Mouse (Mus musculus): ENCODE data around the gene Kxd1.

Gene Kxd1

DNA sequence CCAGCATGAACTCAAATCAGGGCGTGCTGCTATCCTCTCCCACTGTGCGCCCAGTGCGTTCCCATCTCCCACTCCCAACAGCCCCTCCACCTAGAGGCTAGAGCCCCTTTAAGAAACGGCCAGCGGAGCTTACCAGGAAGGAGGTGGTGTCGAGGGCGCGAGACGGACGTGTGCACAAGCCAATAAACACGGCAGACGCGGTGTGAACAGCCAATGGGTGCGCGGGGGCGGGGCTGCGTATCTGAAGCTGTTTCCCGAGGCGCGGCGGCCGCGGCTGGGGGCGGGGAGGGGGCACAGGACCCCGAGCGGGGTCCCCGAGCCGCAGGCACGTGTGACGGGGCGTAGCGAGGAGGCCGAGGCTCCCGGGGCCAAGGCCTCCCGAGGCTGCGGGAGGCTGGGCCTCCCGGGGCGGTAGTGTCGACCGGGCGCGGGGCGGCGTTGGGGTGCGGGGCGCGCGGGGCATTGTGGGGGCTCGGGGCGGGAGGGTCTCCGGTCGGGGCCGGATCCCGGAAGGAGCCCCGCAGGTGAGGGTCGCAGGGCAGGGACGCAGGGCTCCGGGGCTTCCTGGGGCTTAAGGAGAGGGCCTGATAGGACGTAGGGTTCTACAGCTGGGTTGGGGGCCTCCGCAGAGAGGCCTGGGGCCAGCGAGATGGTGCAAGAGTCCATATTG lies at the start of gene Kxd1, which contains the start of gene Fkbp8:
Gene Kxd1 (minus strand): TSS at position 445 of the 670 bp plus-strand sequence.
Gene Fkbp8 (plus strand): TSS at position 213 of the 670 bp plus-strand sequence.
- DNase-seq = peak; percentile 98

DNA sequence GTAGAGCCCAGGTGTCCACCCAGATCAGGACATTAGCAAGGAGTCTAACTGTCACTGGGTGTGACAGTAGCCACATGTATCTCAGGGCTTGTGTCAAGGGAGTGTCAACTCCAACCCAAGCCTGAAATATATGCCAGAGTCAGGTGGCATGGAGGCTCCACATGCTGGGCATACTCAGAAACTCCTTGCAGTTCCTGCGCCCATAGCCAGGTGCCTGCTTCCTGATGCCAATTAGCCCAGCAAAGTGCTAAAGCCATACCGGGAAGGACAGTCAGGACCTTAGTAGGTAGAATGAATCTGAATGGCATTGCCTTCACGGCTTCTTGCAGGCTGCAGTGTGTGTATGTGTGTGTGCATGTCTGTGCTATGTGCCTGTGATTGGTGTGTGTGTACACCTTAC lies 49.5 kb upstream of the Kxd1 start:
- no peak for DNase-seq

DNA sequence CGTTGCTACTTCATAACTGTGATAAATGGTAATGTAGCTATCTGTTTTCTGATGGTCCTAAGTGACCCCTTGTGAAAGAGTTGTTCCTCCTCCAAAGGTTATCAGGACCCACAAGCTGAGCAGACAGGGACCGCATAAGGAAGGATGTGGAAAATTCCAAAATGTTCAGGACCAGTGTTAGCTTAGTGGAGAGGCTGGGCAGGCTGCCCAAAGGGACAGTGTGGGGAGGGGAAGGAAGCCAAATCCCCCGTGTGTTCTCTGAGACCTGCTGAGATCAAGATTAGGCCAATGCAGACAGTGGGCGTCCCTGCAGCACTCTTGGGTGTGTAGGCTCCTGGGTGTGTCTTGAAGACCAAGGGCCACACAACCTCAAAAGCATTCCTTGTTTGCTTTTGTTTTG lies 47.2 kb upstream of the Kxd1 start:
- DNase-seq = no peak

DNA sequence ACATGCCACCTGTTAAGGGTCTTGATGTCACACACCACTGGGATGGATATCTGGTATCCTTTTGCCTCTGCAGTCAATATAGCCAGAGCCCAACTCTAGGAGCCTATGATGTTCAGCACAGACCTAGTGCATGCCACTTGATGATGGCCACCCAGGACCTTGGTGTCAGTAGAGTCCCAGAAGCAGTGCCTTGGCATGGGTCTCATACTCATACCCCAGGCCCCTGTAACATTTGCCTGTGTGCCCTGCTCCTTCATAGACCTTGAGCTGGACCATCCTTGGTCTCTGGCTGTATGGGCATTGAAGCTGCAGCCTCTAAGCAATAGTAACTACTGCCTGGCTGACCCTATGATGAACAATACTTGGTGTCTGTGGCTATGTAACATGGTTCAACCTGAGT lies 46.5 kb upstream of the Kxd1 start:
- no peak for DNase-seq

DNA sequence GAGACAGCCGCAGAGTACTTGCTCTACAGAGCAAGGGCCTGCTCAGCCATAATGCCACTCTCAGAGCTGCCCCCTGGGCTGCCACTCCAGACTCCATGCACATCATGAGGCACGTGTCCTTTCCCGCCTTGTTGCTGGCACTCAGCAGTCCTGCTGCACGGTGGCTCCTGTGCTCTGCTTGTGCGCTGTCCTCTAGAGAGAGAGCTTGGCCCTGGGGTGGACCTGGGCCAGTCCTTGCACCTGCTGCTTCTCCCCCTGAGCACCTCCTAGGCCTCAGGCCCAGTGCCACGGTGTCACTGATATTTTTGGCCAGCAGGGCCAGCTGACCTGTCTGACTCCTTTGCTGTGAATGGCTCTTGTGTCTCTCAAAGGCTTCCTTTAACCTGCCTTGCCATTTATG lies 43.2 kb upstream of the Kxd1 start:
- DNase-seq = no peak

DNA sequence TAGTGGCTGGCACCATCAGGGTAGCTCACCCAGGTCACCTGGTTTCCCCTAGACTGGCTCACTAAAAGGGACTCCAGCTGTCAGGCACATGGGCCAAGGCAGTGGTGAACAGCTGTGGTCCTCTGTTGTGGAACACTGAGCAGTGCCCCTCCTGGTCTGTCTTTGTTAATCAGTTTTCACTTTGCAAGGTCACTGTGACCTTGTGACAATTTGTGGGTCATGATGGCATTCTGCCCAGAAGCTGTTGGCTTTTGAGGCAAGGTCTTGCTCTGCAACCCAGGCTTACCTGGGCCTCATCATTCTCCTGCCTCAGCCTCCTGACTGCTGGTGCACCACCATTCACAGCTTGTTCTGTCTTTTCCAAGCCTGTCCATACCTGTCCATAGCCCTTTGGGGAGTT lies 42.6 kb upstream of the Kxd1 start:
- DNase-seq = no peak

DNA sequence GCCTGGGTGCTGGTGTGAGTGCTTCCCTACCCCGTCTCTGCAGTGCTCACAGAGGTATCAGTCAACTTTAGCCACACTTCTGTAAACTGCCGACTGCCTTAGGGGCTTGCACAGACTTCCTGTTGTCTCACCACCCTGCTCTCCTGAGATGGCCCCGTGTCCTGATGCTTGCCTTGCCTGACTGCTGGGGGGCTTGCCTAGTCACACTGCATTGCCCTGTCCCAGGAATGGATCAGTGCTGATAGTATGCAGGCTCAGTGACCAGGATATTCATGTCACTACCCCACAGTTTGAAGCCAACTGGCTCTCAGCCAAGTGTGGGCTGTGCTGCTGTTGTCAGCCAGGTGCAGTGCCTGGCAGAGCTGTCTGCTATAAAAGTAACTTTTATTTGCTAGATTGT lies 37.8 kb upstream of the Kxd1 start:
- DNase-seq = no peak

DNA sequence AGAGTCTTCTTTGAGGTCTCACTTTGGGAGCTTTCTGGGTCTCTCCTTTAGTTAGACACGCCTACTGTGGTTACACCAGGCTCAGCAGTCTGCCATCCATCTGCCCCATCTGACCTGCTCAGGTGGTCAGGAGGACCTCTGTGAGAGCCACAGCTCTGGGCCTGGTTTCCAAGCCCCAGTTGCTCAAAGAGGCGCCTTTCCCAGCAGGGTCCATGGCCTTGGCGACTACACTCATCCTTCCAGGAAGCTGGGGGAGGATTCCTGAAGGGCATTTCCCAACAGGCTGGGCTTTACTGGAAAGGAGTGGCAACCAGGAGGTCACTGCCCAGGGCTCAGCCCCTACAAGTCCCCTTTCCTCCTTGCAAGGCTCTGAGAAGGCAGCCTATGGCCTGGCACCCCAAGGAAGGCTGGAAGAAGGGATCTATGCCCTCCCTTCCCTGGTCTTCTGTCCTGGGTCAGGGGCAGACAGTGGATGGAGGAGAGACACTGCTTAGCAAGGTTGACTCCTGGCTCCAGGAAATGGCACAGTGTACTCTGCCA lies 37.0 kb upstream of the Kxd1 start:
- no peak for DNase-seq

DNA sequence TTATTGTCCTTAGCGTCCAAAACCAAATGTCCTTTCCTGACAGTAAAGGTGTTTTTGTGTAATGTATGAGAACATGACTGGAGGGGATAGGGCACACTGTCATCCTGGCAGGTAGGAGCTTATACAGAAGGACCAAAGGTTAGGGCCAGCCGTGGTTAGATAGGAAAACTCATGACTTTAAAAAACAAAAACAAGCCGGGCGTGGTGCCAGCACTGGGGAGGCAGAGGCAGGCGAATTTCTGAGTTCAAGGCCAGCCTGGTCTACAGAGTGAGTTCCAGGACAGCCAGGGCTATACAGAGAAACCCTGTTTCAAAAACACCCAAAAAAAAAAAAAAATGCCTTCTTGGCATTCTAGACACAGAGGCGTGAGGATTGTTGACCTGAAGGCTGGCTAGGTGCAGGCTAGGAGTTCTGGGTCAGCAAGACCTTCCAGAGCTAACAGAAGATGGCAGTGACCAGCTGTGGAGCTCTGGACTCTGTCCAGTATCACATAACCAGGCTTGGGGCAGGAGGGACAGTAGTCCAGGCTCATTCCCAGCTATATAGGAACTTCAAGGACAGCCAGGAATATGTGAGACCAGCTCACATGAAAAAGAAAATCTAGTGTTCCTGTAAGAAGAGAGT lies 36.1 kb upstream of the Kxd1 start:
- no peak for DNase-seq

DNA sequence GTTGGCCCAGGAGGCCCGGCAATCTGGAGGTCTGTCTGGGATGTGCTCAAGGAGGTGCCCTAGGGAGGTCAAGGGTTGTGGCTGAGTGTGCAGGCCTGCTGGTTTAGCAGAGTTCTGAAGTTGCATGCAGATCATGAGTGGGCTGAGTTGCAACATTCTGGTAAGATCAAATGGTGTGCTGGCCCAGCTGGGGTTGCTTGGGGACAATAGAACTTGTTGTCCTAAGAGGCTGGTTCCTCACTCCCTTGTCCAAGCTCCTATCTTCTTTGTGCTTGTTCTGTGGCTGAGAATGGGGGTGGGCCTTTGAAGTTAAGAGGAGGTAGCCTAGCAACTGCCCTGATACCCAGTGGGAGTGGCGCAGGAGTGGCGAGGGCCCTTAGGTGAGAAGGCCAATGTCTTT lies 35.0 kb upstream of the Kxd1 start:
- no peak for DNase-seq

DNA sequence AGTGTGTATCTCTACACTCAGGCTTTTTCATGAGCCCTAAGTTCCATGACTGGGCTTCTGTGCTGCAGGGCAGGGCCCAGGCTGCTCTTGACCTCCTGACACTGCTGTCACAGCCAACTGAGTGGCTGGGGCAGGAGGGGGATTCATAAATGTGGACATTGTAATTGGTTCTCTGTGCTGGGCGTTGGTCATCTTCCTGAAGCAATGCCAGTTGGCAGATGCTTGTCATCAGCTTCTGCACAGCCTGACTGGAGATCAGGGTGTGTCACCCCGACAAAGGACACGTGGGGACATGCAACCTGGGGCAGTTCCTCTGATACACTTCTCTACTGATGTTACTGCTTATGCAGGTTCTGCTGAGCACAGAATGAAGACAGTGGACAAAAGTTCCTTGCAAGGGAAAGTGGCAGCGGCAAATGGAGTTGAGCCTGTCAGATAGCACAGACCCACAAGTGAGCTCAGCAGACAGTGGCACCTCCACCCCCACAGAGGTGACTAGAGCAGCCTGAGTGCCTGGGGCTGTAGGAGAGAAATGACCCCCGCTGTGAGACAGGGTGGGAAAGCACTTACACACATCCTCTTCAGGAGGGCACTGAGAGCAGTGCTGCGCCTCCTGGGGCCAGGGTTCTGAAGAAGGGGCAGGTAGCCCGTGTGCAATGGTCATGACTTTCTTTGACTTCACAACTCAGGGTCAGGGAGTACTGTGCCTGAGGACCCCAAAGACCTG lies 34.2 kb upstream of the Kxd1 start:
- DNase-seq = no peak

DNA sequence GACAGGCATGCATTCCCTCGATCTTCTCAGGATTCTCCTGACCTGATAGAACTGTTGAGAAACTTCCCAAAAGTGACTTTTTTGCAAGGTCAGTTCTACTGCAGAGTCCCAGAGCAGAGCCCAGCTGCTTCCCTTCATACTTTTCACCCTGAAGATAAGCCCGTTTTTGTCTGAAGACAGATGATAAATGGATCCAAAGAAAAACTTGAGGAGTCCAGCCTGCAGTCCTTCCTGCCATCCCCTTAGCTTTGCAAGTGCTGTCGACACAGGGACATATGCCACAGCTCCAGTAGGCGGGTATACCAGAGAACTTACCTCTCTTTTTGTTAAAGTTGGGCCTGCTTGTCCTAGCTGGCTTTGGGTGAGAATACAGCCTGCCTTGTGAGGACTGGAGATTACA lies 33.6 kb upstream of the Kxd1 start:
- DNase-seq = no peak

DNA sequence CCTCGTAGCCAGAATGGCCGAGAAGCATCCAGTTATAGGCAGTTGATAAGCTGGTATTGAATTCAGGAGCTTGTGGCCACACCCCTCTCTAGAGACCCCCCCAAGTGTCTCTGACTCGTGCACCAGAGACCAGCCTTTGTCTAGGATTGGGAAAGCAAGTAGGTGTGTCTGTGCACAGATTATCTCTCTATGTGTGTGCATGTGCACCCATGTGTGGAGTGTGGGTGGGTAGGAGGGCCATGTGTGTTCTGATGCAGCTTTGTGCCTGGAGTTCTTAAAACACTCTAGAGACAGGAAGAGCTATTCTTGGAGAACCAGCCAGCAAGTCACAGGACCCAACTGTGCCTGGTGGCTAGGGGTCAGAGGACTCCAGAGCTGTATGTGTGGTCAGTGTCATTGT lies 32.8 kb upstream of the Kxd1 start:
- DNase-seq = no peak

DNA sequence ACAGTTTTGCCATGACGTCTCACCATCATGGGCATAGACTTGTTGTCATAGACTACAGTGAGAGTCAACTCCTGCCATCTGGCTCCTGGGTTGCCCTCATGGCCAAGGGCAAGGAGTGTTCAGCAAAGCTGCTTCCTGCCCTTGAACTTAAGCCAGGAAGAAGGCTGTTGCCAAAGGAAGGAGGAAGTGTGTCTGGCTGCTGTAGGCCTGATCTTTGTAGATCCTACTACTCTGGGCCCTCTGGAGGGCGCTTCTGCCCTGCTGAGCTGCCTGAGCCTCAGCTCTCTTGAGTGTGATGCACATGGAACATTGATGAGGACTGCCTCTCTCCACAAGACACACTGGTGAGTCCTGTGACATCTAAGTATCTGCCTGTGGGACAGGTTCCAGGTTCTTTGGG lies 32.3 kb upstream of the Kxd1 start:
- peak; percentile 39 for DNase-seq

DNA sequence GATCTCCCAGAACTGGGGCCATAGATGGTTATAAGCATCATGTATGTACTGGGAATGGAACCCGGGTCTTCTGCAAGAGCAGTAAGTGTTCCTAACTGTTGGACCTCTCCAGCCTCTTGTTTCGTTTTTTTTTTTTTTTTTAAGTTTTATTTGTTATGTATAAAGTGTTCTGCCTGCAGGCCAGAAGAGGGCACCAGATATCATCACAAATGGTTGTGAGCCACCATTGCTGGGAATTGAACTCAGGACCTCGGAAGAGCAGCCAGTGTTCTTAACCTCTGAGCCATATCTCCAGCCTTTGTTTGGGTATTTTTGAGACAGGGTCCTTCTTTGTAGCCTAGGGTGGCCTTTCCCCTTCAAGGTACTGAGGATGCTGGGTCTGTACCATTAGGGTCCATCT lies 31.2 kb upstream of the Kxd1 start:
- no peak for DNase-seq

DNA sequence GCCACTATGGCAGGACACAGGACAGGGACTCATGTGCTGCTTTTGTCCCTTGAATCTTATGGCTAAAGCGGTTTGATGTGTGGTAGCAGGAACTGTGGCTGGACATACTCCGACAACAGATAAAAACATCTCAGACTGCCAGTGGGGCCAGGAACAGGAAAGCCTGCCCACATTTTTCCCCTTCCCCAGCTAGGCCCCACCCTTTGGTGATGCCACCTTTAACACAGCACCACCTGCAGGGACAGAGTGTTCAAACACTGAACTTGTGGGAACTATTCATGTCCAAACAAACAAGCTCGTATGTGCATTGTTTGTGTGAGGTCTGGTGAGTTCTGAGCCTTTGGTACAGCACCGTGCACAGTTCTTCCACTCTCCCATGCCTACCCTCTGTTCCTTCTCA lies 30.6 kb upstream of the Kxd1 start:
- DNase-seq = no peak

DNA sequence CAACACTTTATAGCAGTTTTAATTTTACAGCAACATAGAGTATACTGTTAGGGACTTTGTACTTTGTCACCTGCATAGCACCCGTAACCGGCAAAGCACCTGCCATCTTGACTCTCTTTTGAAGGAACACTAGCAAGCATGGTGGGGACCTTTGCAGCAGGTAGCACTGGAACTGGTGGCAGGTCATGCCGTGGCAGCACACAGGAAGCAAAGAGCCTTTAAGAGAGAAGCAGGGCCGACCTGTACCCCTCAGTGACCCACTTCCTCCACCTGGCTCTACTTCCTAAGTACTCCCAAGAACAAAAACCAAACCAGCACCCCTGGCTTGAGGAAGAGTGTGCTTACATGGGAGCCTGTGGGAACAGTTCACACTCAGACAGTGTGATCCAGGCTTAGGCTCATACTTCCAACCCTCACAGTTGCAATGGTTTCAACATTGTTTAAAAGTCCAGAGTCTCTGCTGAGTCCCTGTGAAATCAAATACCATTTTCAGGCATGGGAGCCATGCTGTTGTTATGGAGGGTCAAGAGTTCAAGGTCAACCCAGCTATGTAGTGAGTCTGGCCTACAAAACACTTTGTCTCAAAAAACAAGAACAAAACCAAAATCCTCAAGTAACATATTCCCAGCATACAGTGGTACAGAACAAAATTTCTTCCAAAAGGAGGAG lies 27.5 kb upstream of the Kxd1 start:
- DNase-seq = no peak

DNA sequence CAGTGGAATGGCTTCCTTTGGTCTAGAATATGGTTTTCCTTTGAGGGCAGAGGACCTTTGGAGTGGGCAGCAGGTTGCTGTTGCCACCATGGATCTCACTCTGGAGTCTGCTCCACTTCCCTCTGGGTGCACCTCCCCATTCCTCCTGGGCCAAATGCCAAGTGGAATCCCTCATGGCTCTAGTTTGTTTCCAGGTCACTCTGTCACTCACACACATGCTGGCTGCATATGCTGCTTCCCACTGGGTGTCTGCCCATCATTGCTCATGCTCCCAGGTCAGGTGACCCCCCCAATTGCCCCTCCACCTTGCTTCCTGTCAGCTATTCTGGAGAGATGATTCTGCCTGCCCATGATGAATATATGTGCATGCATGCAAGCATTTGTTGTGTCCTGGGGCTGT lies 26.0 kb upstream of the Kxd1 start:
- no peak for DNase-seq

DNA sequence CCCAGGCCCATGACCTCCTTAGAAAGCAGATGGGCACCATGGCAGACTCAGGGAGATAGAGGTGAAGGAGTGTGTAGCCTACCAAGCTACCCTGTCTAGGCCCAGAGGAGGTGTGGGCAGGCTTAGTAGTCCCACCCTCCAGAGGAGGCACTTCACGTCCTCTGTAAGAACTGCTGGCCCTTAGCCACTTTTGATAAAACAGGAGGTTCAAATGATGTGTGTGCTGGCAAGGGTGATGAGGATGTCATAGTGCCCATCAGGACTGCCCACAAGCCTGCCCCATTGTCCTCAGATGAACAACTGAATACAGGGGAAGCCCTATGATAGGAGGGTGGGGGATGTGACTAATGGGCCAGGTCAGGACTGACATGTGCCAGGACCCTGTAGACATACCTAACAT lies 25.1 kb upstream of the Kxd1 start:
- DNase-seq = no peak

DNA sequence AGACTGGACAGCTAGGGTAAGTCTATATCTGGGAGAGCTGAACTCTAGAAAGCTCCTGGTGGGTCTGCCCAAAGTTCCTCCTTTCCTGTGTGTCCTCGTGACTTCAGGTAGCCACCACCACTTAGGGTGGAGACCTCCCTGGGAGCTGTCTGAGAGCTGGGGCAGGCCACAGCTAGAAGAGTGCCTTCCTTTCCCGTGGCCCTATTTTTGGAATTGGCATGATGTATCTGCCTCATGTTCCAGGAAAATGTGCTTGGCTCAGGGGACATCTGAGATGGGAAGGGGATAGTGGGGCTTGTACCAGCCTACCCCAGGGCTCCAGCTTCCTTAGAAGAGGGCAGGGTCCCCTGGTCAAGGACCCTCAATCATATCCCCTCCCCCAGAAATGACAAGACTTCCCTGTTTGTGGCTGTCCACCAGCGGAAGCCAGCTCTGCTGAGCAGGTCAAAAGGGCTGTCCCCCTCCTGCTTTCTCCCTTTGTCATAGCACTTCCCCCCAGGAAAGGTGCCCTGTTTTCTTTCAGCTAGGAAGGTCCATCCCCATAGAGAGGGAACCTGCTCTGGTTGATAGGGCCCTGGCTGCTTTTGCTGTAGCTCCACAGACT lies 23.9 kb upstream of the Kxd1 start:
- no peak for DNase-seq

DNA sequence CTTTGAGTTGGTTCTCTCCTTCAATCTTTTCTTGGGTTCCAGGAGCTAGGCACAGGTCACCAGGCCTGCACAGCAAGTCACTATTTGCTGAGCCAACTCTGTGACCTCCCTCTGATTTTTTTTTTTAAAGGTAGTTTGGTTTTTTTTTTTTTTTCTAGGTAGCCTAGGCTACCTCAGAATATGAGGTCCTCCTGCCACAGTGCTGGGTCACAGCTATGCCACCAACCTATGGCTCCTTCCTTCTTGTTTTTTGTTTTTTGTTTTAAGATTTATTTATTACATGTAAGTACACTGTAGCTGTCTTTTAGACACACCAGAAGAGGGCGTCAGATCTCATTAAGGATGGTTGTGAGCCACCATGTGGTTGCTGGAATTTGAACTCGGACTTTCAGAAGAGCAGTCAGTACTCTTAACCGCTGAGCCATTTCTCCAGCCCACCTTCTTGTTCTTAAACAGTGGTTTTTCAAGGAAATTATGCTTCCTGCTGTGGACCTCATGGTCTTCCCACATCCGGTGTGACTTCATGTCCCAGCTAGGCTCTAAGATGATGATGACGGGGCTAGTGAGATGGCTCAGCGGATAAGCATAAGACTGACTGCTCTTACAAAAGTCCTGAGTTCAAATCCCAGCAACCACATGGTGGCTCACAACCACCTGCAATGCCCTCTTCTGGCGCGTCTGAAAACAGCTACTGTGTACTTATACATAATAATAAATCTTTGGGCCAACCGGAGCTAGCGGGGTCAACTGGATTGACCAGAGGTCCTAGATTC lies 21.8 kb upstream of the Kxd1 start:
- no peak for DNase-seq

DNA sequence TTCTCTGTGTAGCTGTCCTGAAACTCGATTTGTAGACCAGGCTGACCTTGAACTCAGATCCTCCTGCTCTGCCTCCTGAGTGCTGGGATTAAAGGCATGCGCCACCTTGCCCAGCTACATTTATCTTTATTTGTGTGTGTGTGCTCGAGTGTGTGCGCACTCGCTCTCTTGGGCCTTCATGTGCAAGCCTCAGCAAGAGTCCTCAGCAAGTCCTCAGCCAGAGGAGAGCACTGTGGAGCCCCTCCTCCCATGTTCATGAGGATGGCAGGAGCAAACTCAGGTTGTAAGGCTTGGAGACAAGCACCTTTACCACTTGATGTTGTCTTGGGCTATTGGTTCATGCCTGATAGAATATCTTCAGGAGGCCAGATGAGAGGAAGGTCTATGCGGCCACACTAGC lies 20.0 kb upstream of the Kxd1 start:
- no peak for DNase-seq

Data from right cerebral cortex, postnatal 14 days (tissue).